Mouse (Mus musculus) brain, embryonic 18.5 days (tissue): ENCODE measurements around the gene Vps13d.

ENCODE experiments used
- DNase-seq: peaks from one replicate; pipeline ENCODE4 v3.0.0-alpha.2; 2012; ENCODE audit warnings: low read depth, low spot score

Gene Vps13d

DNA sequence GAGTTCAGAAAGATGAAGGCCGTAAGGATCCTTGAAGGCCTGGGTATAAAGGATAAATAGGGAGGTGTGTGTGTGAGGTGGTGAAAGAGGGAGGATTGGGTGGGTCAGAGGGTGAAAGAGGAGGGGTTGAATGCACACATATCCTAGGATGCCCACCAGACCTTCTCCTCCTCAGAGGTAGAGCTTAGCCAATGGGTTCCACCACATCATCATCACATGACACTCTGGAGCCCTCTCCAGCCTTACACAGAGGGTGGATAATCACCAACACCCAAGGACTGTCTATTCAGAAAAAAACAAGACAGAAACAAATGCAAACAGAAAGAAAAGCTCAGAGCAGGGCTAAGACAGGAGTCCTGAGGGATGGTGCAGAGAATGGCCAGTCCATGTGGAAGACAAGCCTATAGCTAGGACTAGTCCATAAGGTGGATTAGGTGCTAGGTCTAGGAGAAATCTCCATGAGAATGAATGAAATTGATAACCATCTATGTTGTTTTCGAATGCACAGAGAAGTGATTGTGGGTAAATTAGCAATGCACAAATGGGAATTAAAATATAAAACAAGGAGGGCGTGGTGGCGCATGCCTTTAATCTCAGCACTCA is 188.8 kb downstream of the Vps13d start:
- DNase-seq, result no peak

DNA sequence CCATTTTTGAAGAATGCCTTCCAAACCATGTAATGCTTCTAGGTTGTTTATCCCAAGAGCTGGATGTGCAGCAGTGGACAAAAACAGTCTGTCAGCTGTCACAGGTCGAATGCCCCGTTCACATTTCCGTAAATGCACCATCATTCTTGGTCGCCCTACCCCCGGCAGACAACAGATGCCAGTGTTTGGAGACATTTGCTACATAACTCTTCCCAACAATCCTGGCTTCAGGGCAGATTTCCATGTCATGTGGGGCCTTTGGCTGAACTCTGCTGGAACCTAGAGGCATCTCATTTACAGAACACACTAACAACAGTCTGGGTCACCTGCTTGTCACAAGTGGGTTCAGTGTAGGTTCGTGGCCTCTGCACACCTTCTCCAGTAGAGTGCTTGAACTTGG is 190.6 kb downstream of the Vps13d start:
- no peak for DNase-seq

- DNase-seq, result no peak
Observed at GRCm38 (mm10) chr4:145002733-145003132, 192.1 kb downstream of the Vps13d start.

DNA sequence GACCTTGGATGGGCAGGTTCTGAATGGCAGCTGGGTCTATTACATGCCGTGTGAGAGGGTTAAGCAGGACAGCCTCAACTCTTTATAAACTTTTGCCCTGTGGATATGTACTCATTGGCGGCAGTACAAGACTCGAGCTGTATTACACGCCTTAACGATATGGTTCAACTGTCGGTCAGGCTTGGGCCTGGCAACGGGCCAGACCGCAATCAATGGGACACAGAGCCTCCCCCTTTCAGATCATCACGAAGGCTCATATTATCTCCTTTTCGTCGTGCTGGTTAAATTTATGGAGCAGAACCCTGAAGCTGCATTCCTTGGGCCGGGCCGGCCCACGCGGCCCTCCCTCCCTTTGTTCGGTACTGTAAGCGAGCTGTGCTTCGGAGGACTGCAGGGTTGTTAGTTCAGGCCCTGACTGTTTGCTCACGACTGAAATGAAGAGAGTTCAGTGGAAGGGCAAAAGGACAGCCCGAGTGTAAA is 194.9 kb downstream of the Vps13d start:
- no peak for DNase-seq

DNA sequence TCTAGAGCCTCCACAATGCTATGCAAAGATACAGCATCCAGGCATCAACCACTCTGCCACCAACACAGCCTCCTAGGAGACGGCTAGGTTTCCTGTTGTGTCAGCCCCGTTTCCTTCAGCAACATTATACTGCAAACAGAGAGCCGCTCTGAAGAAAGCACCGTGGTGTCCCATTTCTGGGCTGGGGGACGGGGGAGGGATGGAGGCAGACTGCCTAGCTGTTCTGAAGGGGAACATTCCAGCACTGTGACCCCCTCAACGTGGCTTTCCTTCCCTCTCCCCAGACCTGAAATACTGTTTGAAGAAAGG is 195.3 kb downstream of the Vps13d start:
- no peak for DNase-seq

- no peak for DNase-seq
Observed at GRCm38 (mm10) chr4:144998808-144999571, 195.8 kb downstream of the Vps13d start.

- no peak for DNase-seq
Observed at GRCm38 (mm10) chr4:144997887-144998658, 196.7 kb downstream of the Vps13d start.

- no peak for DNase-seq
Observed at GRCm38 (mm10) chr4:144996996-144997820, 197.6 kb downstream of the Vps13d start.

- no peak for DNase-seq
Observed at GRCm38 (mm10) chr4:144995826-144996225, 199.0 kb downstream of the Vps13d start.

DNA sequence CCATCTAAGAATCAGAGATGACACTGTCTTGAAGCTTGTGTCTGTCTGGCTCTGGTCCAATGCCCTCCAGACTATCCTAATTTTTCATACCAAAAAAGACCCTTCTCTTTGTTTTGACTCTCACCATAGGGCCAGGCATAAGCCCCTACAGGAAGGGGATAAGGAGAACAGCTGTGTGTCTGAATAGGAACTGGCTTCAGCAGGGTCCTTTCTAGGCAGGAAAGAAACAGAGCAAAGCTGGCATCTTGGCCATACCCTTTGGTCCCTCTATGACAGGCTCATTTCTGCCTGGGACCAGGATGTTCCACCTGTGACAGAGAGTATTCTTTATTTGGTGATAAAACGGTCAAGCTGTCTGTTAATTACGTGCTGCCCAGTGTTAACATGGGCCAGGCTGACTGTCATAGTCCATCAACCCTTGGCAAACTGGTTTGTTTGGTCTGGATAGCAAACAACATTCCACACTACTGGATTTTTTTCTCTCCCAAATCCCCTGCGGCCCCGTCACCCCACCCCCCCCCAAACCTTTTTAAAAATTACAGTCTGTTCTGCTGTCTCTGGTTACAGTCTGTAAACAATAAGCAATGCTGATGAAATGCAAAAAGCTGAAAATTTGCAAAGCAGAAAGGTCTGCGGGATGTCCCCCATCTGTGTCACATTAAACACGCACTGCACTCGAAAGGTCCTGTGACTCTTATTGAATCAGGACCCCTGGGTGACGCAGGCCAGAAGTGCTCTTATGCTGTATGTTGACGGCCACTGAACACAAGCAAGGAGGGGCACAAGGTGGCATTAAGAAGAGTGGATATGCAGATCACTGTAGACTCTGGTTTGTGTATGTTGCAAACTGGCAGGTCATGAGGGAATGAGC is 201.5 kb downstream of the Vps13d start:
- no peak for DNase-seq

GRCm38 (mm10) chr4:144992413-144992812 is 202.4 kb downstream of the Vps13d start:
- no peak for DNase-seq

DNA sequence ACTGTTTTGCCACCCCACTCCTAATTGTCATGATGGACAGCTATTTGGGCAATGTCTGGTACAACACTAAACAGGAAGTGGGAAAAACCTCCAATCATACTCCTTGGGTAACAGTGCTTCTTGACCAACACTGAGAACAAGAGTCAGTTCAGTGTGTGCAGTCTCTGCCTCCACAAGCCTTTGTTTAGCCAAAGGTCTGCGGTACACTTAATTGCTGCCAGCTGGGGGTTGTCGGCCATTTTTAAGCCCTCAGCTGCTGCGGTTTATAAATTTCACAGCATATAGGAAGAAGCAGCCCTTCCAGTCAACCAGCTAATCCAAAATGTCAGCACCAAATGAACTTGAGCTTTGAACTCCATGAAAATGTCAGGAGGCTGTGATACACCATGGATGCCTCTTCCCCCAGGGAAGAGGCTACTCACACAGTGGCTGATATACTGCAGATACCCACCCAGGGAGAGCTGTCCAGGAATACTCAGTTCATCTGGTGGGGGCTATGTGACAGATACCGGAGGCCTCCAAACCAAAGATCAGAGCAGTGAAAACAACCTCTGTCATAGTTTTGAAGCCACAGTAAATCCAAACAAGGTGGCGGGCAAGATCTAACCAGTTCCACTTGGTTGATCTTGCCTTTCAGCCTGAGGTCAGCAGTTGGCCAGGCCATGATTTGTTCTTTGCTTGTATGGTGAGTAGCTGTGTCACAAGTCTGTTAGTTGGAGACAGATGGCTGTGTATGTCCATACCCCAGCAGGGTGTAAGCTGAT is 206.2 kb downstream of the Vps13d start:
- no peak for DNase-seq

DNA sequence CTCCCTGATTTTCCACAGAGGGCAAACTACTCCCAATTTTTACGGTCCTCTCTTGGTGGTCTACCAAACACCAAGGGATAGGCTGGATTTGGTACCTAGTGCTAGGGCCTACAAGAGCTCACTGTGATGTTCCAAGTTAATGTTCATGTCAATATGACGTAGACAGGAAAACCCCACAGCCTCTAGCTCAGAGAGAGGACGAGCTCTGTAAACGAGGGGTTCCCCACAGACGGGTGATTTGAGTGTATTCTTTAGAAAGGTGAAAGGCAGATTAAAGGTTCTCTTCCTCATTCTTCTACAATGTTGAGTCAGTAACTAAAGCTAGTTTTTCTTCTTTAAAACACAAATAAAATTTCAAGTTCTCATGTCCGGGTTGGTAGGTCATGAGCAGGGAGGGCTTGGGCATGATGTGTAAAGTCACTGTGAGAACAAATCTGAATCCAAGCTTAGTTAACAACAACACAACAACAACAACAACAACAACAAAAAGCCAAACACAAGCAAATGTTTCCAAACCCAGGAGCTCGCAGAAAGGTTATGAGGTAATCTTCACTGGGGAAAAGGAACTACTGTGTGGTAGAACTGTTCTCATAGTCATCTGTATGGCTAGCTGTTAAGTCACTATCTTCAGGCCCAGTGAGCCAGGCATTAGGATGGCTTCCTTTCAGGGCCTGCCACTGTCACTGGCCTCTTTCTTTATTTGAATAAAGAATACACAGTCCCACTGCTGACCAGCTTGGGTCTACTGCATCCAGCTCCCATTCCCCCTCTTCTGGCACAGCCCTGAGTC is 208.6 kb downstream of the Vps13d start:
- no peak for DNase-seq

DNA sequence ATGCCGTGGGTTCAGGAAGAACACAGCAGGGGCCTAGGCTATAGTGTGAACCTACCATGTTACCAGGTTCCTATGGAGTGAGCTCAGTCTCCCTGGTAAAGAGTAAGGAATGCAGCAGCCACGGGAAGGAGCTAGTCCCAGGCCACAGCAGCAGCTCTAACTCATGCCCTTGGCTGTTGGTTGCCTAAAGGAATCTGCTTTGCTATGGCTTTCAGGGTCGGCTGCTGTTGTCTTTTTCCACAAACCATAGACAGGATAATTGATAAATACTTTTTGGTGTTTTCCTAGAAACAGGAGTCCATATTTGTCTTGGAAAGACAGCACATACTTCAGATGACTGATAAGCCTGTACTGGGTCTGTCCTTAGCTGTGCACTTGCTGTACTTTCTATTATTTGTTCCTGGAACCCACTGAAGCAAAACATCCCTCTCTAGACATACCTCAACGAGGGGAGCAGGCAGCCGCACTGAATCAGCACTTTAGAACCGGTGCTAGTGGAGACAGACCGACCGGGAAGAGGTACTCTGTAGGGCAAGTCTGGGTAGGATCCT is 210.9 kb downstream of the Vps13d start:
- no peak for DNase-seq

GRCm38 (mm10) chr4:144983228-144983744 is 211.5 kb downstream of the Vps13d start:
- DNase-seq, result no peak

DNA sequence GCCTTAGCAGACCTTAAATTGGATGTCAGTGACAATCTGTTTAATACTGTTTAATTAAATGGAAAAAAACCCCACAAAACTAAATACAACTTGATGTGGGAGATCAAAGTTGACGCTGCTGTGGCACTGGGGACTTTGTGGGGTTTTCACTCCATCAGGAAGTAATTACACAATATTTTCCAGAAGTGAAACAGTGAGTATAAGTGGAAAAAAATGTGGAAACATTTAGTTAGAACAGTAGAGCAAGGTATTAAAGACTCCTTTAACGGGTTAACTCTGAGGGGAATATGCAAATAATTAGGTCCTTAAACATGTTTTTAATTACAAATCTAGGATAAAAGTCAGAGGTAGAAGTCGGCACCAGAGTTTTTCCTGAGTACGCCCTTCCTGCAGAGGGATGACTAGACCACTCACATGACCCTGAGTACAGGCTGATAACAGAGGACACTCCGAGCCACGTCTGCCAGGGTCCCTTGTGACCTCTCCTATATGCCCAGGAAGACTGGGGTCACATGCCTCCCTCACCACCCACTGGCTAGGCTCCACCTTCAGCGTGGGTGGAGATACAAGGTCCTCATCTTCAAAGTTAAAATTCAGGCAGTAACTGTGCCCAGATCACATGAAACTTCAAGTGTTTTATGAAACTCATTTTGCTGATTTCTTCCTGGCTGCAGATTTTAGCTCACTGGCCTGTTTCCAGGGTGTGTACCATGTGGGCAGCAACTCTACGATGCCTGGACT is 213.8 kb downstream of the Vps13d start:
- no peak for DNase-seq

DNA sequence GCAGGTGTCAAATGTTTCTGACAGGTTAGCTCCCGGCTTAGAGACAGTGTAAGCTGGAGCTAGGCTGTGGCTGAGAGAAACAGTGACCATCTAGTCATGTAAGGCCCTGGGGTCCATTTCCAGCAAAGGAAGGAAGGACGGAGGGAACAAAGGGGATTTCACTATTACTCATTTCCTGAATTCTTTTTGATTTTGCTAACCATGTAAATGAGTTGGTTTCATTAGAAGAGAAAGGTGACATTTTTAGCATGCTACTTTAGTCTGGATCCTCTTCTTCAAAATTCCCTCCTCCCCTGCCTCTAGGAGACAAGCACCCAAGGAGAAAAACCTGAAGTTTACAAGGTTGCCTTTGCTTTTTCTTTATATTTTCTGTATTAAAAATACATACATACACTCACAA is 214.7 kb downstream of the Vps13d start:
- no peak for DNase-seq

DNA sequence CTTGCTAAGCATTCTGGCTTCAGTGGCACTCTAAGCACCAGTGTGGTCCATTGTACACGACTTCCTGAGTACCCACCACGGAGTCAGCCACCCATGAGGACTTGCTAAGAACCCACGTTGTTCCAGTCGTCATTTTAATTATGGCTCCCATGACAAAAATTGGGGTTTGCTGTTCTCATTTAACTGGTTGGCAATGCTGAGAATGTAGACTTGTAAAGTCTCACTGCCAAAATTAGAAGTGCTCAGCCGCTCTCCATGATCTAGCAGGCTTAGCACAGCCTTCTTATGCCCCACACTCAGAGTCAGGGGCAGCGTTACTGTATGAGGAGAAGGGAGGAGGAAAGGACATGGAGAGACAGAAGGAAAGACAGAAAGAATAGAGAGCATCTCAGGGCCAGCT is 216.8 kb downstream of the Vps13d start:
- DNase-seq, result no peak
